Mouse (Mus musculus): ENCODE data around the gene Hist1h2ac. TPM values are rescaled to one million over a fixed set of nuclear protein-coding genes. Genes with fewer than 3 reads are reported as not detected.
"Not testable (repeated sequence)": the region's sequence is repeated elsewhere in the genome, so short reads cannot be mapped to it uniquely, and the experiment has no call there.

The Hist1h2ac gene
- polyA plus RNA-seq, 1 experiment: 0.20 TPM

- Histone ChIP-seq H3K36me3 (ENCODE audit: control insufficient read depth, insufficient read depth, low read length) (no peaks in the 10 kb centered on the region), H3K4me3 (ENCODE audit: control insufficient read depth, low read depth, low read length) (no peak overlapping the region), H3K27me3 (ENCODE audit: control insufficient read depth, insufficient read depth, low read length) (no peaks in the 10 kb centered on the region), H3K27ac (ENCODE audit: control insufficient read depth, insufficient read depth, low read depth, low read length) (no peak overlapping the region), H3K4me1 (ENCODE audit: control insufficient read depth, insufficient read depth, low read length) (no peaks in the 10 kb centered on the region; the same call in 1 of the 2 replicates)
- TF ChIP-seq CTCF (IDR thresholded peaks at IDR 0.05; ENCODE audit: control insufficient read depth, insufficient read depth, insufficient replicate concordance, low read depth, low read length) (no peak), POLR2A (IDR thresholded peaks at IDR 0.05; ENCODE audit: control insufficient read depth, low read depth, low read length) (no peak)
These were observed 5.7 kb upstream of the Hist1h2ac start for GRCm38 (mm10) chr13:23689459-23689858.

- H3K36me3 ChIP-seq (ENCODE audit: control insufficient read depth, insufficient read depth, low read length): no peaks in the 10 kb centered on the region
- H3K4me1 ChIP-seq (ENCODE audit: control insufficient read depth, insufficient read depth, low read length): no peaks in the 10 kb centered on the region; the same call in 1 of the 2 replicates
- no peak overlapping the region for H3K4me3 ChIP-seq (ENCODE audit: control insufficient read depth, low read depth, low read length)
- no peak overlapping the region for H3K27ac ChIP-seq (ENCODE audit: control insufficient read depth, insufficient read depth, low read depth, low read length)
- H3K27me3 ChIP-seq (ENCODE audit: control insufficient read depth, insufficient read depth, low read length): no peaks in the 10 kb centered on the region
- no peak for TF ChIP-seq CTCF (IDR thresholded peaks at IDR 0.05; ENCODE audit: control insufficient read depth, insufficient read depth, insufficient replicate concordance, low read depth, low read length)
These were observed 5.2 kb upstream of the Hist1h2ac start for GRCm38 (mm10) chr13:23688956-23689355.

GRCm38 (mm10) chr13:23687907-23688306 lies 4.2 kb upstream of the Hist1h2ac start:
- Histone ChIP-seq H3K36me3 (ENCODE audit: control insufficient read depth, insufficient read depth, low read length) (no peaks in the 10 kb centered on the region), H3K4me1 (ENCODE audit: control insufficient read depth, insufficient read depth, low read length) (peaks cover 1% of the 10 kb centered on the region; the same call in 1 of the 2 replicates), H3K27ac (ENCODE audit: control insufficient read depth, insufficient read depth, low read depth, low read length) (no peak overlapping the region), H3K4me3 (ENCODE audit: control insufficient read depth, low read depth, low read length) (no peak overlapping the region), H3K27me3 (ENCODE audit: control insufficient read depth, insufficient read depth, low read length) (no peaks in the 10 kb centered on the region)
- TF ChIP-seq POLR2A (IDR thresholded peaks at IDR 0.05; ENCODE audit: control insufficient read depth, low read depth, low read length): no peak
- no peak for TF ChIP-seq CTCF (IDR thresholded peaks at IDR 0.05; ENCODE audit: control insufficient read depth, insufficient read depth, insufficient replicate concordance, low read depth, low read length)

- no peak for TF ChIP-seq CTCF (IDR thresholded peaks at IDR 0.05; ENCODE audit: control insufficient read depth, insufficient read depth, insufficient replicate concordance, low read depth, low read length)
- no peak for TF ChIP-seq POLR2A (IDR thresholded peaks at IDR 0.05; ENCODE audit: control insufficient read depth, low read depth, low read length)
- Histone ChIP-seq H3K27me3 (ENCODE audit: control insufficient read depth, insufficient read depth, low read length) (no peaks in the 10 kb centered on the region), H3K4me1 (ENCODE audit: control insufficient read depth, insufficient read depth, low read length) (peaks cover 4% of the 10 kb centered on the region; the same call in 1 of the 2 replicates), H3K36me3 (ENCODE audit: control insufficient read depth, insufficient read depth, low read length) (no peaks in the 10 kb centered on the region), H3K4me3 (ENCODE audit: control insufficient read depth, low read depth, low read length) (no peak overlapping the region), H3K27ac (ENCODE audit: control insufficient read depth, insufficient read depth, low read depth, low read length) (no peak overlapping the region)
These were observed 3.4 kb upstream of the Hist1h2ac start for GRCm38 (mm10) chr13:23687181-23687580.

GRCm38 (mm10) chr13:23685966-23686365 lies 2.2 kb upstream of the Hist1h2ac start:
- TF ChIP-seq CTCF (IDR thresholded peaks at IDR 0.05; ENCODE audit: control insufficient read depth, insufficient read depth, insufficient replicate concordance, low read depth, low read length) (no peak), POLR2A (IDR thresholded peaks at IDR 0.05; ENCODE audit: control insufficient read depth, low read depth, low read length) (no peak)
- no peaks in the 10 kb centered on the region for H3K36me3 ChIP-seq (ENCODE audit: control insufficient read depth, insufficient read depth, low read length)
- H3K27me3 ChIP-seq (ENCODE audit: control insufficient read depth, insufficient read depth, low read length): no peaks in the 10 kb centered on the region
- H3K27ac ChIP-seq (ENCODE audit: control insufficient read depth, insufficient read depth, low read depth, low read length): no peak overlapping the region; the same call in 1 of the 2 replicates
- peaks cover 4% of the 10 kb centered on the region; the same call in 1 of the 2 replicates for H3K4me1 ChIP-seq (ENCODE audit: control insufficient read depth, insufficient read depth, low read length)
- H3K4me3 ChIP-seq (ENCODE audit: control insufficient read depth, low read depth, low read length): no peak overlapping the region; the same call in 1 of the 2 replicates

- no peaks in the 10 kb centered on the region for H3K27me3 ChIP-seq (ENCODE audit: control insufficient read depth, insufficient read depth, low read length)
- TF ChIP-seq CTCF (IDR thresholded peaks at IDR 0.05; ENCODE audit: control insufficient read depth, insufficient read depth, insufficient replicate concordance, low read depth, low read length) (no peak), POLR2A (IDR thresholded peaks at IDR 0.05; ENCODE audit: control insufficient read depth, low read depth, low read length) (no peak)
- H3K4me1 ChIP-seq (ENCODE audit: control insufficient read depth, insufficient read depth, low read length): peaks cover 4% of the 10 kb centered on the region; the same call in 1 of the 2 replicates
- peak overlapping the region; percentile 49; the same call in 1 of the 2 replicates for H3K4me3 ChIP-seq (ENCODE audit: control insufficient read depth, low read depth, low read length)
- peak overlapping the region; percentile 36 for H3K27ac ChIP-seq (ENCODE audit: control insufficient read depth, insufficient read depth, low read depth, low read length)
- H3K36me3 ChIP-seq (ENCODE audit: control insufficient read depth, insufficient read depth, low read length): no peaks in the 10 kb centered on the region
These were observed 1.5 kb upstream of the Hist1h2ac start for GRCm38 (mm10) chr13:23685121-23685861.

GRCm38 (mm10) chr13:23684295-23684945 lies 672 bp upstream of the Hist1h2ac start:
- Histone ChIP-seq H3K27ac (ENCODE audit: control insufficient read depth, insufficient read depth, low read depth, low read length) (peak overlapping the region; percentile 80), H3K4me3 (ENCODE audit: control insufficient read depth, low read depth, low read length) (peak overlapping the region; percentile 76)
- H3K4me1 ChIP-seq (ENCODE audit: control insufficient read depth, insufficient read depth, low read length); H3K36me3 ChIP-seq (ENCODE audit: control insufficient read depth, insufficient read depth, low read length); H3K27me3 ChIP-seq (ENCODE audit: control insufficient read depth, insufficient read depth, low read length): not testable (repeated sequence)

GRCm38 (mm10) chr13:23682947-23683754 lies 597 bp downstream of the Hist1h2ac start:
- H3K4me3 ChIP-seq (ENCODE audit: control insufficient read depth, low read depth, low read length): peak overlapping the region; percentile 45
- not testable (repeated sequence) for H3K36me3 ChIP-seq (ENCODE audit: control insufficient read depth, insufficient read depth, low read length); H3K27me3 ChIP-seq (ENCODE audit: control insufficient read depth, insufficient read depth, low read length); H3K4me1 ChIP-seq (ENCODE audit: control insufficient read depth, insufficient read depth, low read length)
- peak overlapping the region; percentile 13; the same call in 1 of the 2 replicates for H3K27ac ChIP-seq (ENCODE audit: control insufficient read depth, insufficient read depth, low read depth, low read length)

All from testis, adult 2 months (tissue).